Mouse (Mus musculus): Measurements from ENCODE around the gene Gm13272.
A peak's percentile ranks its signal among the peaks of the same experiment; 100 is the strongest.

DNA sequence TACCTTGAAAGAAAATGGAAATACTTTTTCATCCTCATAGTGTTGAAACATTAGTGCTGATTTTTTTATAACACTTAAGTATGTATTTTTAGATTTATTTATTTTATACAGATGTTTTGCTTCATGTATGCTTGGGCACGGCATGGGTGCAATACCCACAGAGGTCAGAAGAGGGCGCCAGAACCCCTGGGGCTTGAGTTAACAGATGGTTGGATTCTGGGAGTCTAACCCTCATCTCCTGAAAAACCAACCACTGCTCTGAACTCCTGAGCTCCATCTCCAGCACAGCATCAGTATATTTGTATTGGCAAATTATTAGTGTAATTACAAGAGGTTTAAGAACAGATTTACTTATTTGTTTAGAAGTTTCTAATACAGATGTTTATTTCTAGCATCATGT, 41.2 kb upstream of the Gm13272 start:
- peak; percentile 92 for TF ChIP-seq CTCF (IDR thresholded peaks at IDR 0.05; ENCODE audit: low read depth)
- no peak for TF ChIP-seq EP300 (IDR thresholded peaks at IDR 0.05; ENCODE audit: low read depth)
